Mouse (Mus musculus) kidney, adult 2 months (tissue): ENCODE results near the gene Fam122a. TPM values are rescaled to one million over a fixed set of nuclear protein-coding genes. Genes with fewer than 3 reads are reported as not detected.

Source experiments
- DNase-seq: peaks from one replicate; pipeline ENCODE4 v3.0.0; 2021
- H3K27ac ChIP-seq: fragments of 200-500 bp; 2 replicates; pipeline ENCODE4 v1.5.1; 2012; ENCODE audit warnings: low read depth, low read length, control low read depth, inconsistent platforms; ENCODE audit not compliant: insufficient read depth
- H3K27me3 ChIP-seq: fragments of 200-500 bp; replicated peaks from 2 replicates; pipeline ENCODE4 v1.6.1; 2012; ENCODE audit warnings: mild to moderate bottlenecking, moderate library complexity, low read length, inconsistent platforms; ENCODE audit not compliant: control insufficient read depth, insufficient read depth
- H3K36me3 ChIP-seq: fragments of 200-500 bp; 2 replicates; pipeline ENCODE4 v1.6.1; 2012; ENCODE audit warnings: mild to moderate bottlenecking, moderate library complexity, low read length, inconsistent platforms; ENCODE audit not compliant: control insufficient read depth, insufficient read depth
- H3K4me1 ChIP-seq: fragments of 200-500 bp; 2 replicates; pipeline ENCODE4 v1.6.1; 2011; ENCODE audit warnings: low read length; ENCODE audit not compliant: control insufficient read depth, insufficient read depth
- H3K4me3 ChIP-seq: fragments of 200-500 bp; 2 replicates; pipeline ENCODE4 v1.5.1; 2011; ENCODE audit warnings: mild to moderate bottlenecking, low read depth, low read length, control low read depth; ENCODE audit not compliant: insufficient read depth
- CTCF ChIP-seq: fragments of 200-500 bp; conservative IDR thresholded peaks from 2 replicates; pipeline ENCODE4 v1.5.1; 2011; ENCODE audit warnings: low read depth, mild to moderate bottlenecking, control low read depth, low read length, moderate library complexity, mixed read lengths; ENCODE audit not compliant: insufficient read depth, insufficient read length
- POLR2A ChIP-seq: fragments of 200-500 bp; IDR thresholded peaks from one replicate; pipeline ENCODE4 v1.6.1; 2011; ENCODE audit warnings: low read depth, low read length, control low read depth
- WGBS: fragments of 180-500 bp; shearing (Covaris S2); methylation state at CpG from one replicate; pipeline ENCODE4 v1.1.7; 2018; 5-methylcytosine and 5-hydroxymethylcytosine counted together
- polyA plus RNA-seq: library from polyadenylated mRNA; depleted of rRNA; stranded (reverse); fragments of >200 nt; gene quantifications from 2 replicates; pipeline ENCODE4 v1.2.3, GENCODE M21; 2012

Fam122a gene
- polyA plus RNA-seq, 1 experiment, result 31.3 TPM

- H3K4me3 ChIP-seq, result no peak overlapping the region
- 18% methylated on average over 3 of the region's 3 CpGs for WGBS
- no peaks in the 10 kb centered on the region for H3K36me3 ChIP-seq
- no peaks in the 10 kb centered on the region for H3K27me3 ChIP-seq
- H3K4me1 ChIP-seq, result no peaks in the 10 kb centered on the region
- no peak for DNase-seq
- TF ChIP-seq CTCF, result no peak
- no peak for TF ChIP-seq POLR2A
- H3K27ac ChIP-seq, result no peak overlapping the region
Observed at GRCm38 (mm10) chr19:24452441-24452898, 24.7 kb downstream of the Fam122a start.

- 77% methylated on average over 3 of the region's 3 CpGs for WGBS
Observed at GRCm38 (mm10) chr19:24451626-24452025, 25.5 kb downstream of the Fam122a start.

GRCm38 (mm10) chr19:24450740-24451139 is 26.4 kb downstream of the Fam122a start:
- no peaks in the 10 kb centered on the region for H3K36me3 ChIP-seq
- TF ChIP-seq POLR2A (no peak), CTCF (no peak)
- no peaks in the 10 kb centered on the region for H3K4me1 ChIP-seq
- DNase-seq, result no peak
- 92% methylated on average over 8 of the region's 8 CpGs for WGBS
- no peaks in the 10 kb centered on the region for H3K27me3 ChIP-seq
- no peak overlapping the region for H3K4me3 ChIP-seq
- H3K27ac ChIP-seq, result no peak overlapping the region

More at GRCm38 (mm10) chr19:24451626-24452025, 25.5 kb downstream of the Fam122a start:
- H3K4me3 ChIP-seq, result no peak overlapping the region
- H3K27me3 ChIP-seq, result no peaks in the 10 kb centered on the region
- H3K27ac ChIP-seq, result no peak overlapping the region
- no peak for DNase-seq
- no peaks in the 10 kb centered on the region for H3K36me3 ChIP-seq
- no peaks in the 10 kb centered on the region for H3K4me1 ChIP-seq
- TF ChIP-seq CTCF (no peak), POLR2A (no peak)

DNA sequence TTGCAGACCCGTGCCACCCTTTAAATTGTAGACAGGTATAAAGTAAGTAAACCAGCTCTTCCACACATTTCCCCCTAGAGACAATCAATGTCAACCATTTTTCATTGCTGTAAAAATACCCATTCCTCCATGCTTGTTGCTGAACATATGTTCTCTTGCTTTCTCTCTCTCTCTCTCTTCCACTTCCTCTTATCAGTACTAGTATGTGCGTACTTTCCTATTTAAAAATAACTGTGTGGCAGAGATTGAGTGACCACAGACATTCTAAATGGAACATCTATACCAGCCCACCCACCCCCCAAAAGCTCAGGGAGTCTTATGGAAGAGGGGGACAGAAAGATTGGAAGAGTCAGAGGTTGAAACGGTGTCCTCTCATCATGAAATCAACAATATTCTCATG is 32.8 kb downstream of the Fam122a start:
- H3K27ac ChIP-seq, result no peak overlapping the region
- H3K36me3 ChIP-seq, result no peaks in the 10 kb centered on the region
- no peak overlapping the region for H3K4me3 ChIP-seq
- WGBS, result 88% methylated on average over 3 of the region's 3 CpGs
- no peaks in the 10 kb centered on the region for H3K4me1 ChIP-seq
- H3K27me3 ChIP-seq, result no peaks in the 10 kb centered on the region
- DNase-seq, result no peak
- TF ChIP-seq CTCF, result no peak
- TF ChIP-seq POLR2A, result no peak

- DNase-seq, result no peak
- no peaks in the 10 kb centered on the region for H3K36me3 ChIP-seq
- no peaks in the 10 kb centered on the region; the same call in 1 of the 2 replicates for H3K4me1 ChIP-seq
- TF ChIP-seq CTCF (no peak), POLR2A (no peak)
- WGBS, result 91% methylated on average over 4 of the region's 4 CpGs
- H3K4me3 ChIP-seq, result no peak overlapping the region
- no peaks in the 10 kb centered on the region for H3K27me3 ChIP-seq
- no peak overlapping the region for H3K27ac ChIP-seq
Observed at GRCm38 (mm10) chr19:24439715-24440114, 37.4 kb downstream of the Fam122a start.

DNA sequence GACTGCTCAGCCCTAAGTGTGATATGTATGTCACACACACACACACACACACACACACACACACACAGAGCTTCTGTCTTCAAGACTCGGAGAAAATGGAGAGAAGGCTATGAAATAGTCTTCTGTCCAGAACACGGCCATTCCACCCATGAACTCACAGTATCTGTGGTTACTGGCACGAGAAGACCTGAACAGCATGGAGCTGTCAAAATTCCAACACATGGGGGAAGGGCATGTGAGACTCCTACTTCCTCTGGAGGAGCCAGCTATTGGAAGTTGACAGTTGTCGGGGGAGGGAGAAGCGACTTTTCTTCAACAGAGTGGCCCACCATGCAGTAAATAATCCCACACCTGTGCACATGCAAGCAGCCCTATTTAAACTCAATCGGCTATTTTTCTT is 42.9 kb downstream of the Fam122a start:
- no peaks in the 10 kb centered on the region; the same call in 1 of the 2 replicates for H3K4me1 ChIP-seq
- no peak for DNase-seq
- H3K27me3 ChIP-seq, result no peaks in the 10 kb centered on the region
- no peak overlapping the region for H3K27ac ChIP-seq
- no peak overlapping the region for H3K4me3 ChIP-seq
- H3K36me3 ChIP-seq, result no peaks in the 10 kb centered on the region
- TF ChIP-seq CTCF (no peak), POLR2A (no peak)
- 71% methylated on average over 6 of the region's 6 CpGs for WGBS

DNA sequence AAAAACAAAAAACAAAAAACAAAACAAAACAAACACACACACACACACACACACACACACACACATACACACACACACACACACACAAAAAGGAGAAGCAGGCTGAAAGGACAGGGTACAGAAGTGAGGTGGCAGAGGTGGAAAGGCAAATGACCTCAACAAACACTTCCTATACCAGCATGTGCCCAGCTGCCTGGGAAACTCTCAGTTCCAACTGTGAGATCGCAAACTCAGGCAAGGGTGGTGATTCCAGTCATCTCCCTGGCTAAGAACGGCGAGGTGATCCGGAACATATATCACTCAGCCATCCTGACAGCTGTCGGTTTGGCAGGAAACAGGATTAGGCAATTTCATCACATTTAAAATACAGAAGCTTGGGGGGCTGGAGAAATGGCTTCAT is 44.7 kb downstream of the Fam122a start:
- DNase-seq, result no peak
- H3K36me3 ChIP-seq, result no peaks in the 10 kb centered on the region
- TF ChIP-seq CTCF (no peak), POLR2A (no peak)
- no peaks in the 10 kb centered on the region; the same call in 1 of the 2 replicates for H3K4me1 ChIP-seq
- H3K4me3 ChIP-seq, result no peak overlapping the region
- no peaks in the 10 kb centered on the region for H3K27me3 ChIP-seq
- H3K27ac ChIP-seq, result no peak overlapping the region
- 75% methylated on average over 5 of the region's 5 CpGs for WGBS
